Mouse (Mus musculus): ENCODE data around the gene Nfatc2ip.

GRCm38 (mm10) chr7:126383565-126383964 is 13.0 kb downstream of the Nfatc2ip start:
- no peak for TF ChIP-seq CTCF (IDR thresholded peaks at IDR 0.05; ENCODE audit: low read depth)
- no peak for TF ChIP-seq EP300 (IDR thresholded peaks at IDR 0.05; ENCODE audit: low read depth)

Data from liver, postnatal 0 days (tissue).